Mouse (Mus musculus) liver, embryonic 14.5 days (tissue): ENCODE results near the gene Gtpbp1. TPM values are rescaled to one million over a fixed set of nuclear protein-coding genes. Genes with fewer than 3 reads are reported as not detected.

ENCODE experiments used
- ATAC-seq: fragments of 200-750 bp; cut with Nextera tagmentation; 2 replicates; pipeline ENCODE4 v1.8.0; 2017; ENCODE audit warnings: moderate number of reproducible peaks, mild to moderate bottlenecking, moderate library complexity; ENCODE audit not compliant: insufficient read depth
- DNase-seq, 3 experiments: peaks; one replicate each; pipeline ENCODE4 v3.0.0-alpha.2; 2012 to 2013; ENCODE audit warnings: low read depth in 3 of 3, low spot score in 3 of 3
- H3K27ac ChIP-seq: fragments of 300-500 bp; sonication (generic); 2 replicates; pipeline ENCODE4 v1.5.1; 2014; ENCODE audit warnings: moderate library complexity, mild to moderate bottlenecking, control low read depth, inconsistent platforms
- H3K27me3 ChIP-seq: fragments of 300-500 bp; sonication (generic); 2 replicates; pipeline ENCODE4 v1.6.1; 2014; ENCODE audit warnings: mild to moderate bottlenecking, low read length, moderate library complexity; ENCODE audit not compliant: control insufficient read depth, insufficient read depth
- H3K36me3 ChIP-seq: fragments of 300-500 bp; sonication (generic); replicated peaks from 2 replicates; pipeline ENCODE4 v1.6.1; 2014; ENCODE audit warnings: low read depth; ENCODE audit not compliant: control insufficient read depth, insufficient read depth
- H3K4me1 ChIP-seq, 2 experiments: fragments of 200-500 bp in 1 of 2; fragments of 300-500 bp in 1 of 2; sonication (generic) in 1 of 2; replicated peaks; 2 replicates each; pipeline ENCODE4 v1.6.1; 2012 to 2014; ENCODE audit warnings: antibody characterized with exemption in 1 of 2, inconsistent platforms in 1 of 2, low read length in 1 of 2; ENCODE audit not compliant: control insufficient read depth in 2 of 2, insufficient read depth in 2 of 2
- H3K4me2 ChIP-seq: fragments of 300-500 bp; sonication (generic); 2 replicates; pipeline ENCODE4 v1.6.1; 2014; ENCODE audit warnings: low read depth, mild to moderate bottlenecking, control low read depth, moderate library complexity
- H3K4me3 ChIP-seq, 2 experiments: fragments of 200-500 bp in 1 of 2; fragments of 300-500 bp in 1 of 2; sonication (generic) in 1 of 2; 2 replicates each; pipeline ENCODE4 v1.5.1; 2012 to 2014; ENCODE audit warnings: low read depth in 2 of 2, low read length in 2 of 2, mild to moderate bottlenecking in 2 of 2, control low read depth in 1 of 2, inconsistent platforms in 1 of 2, moderate library complexity in 1 of 2; ENCODE audit not compliant: insufficient read depth in 1 of 2
- H3K9ac ChIP-seq: fragments of 300-500 bp; sonication (generic); replicated peaks from 2 replicates; pipeline ENCODE4 v1.6.1; 2014; ENCODE audit warnings: mild to moderate bottlenecking, control low read depth, moderate library complexity
- H3K9me3 ChIP-seq: fragments of 300-500 bp; sonication (generic); 2 replicates; pipeline ENCODE4 v1.6.1; 2016; ENCODE audit warnings: low read length, mixed read lengths; ENCODE audit not compliant: control insufficient read depth
- CTCF ChIP-seq: IDR thresholded peaks from 2 replicates; pipeline ENCODE4 v1.5.1; 2016; ENCODE audit warnings: antibody characterized with exemption, low read depth, control low read depth
- EP300 ChIP-seq: IDR thresholded peaks from 2 replicates; pipeline ENCODE4 v1.6.1; 2016; ENCODE audit warnings: antibody characterized with exemption, low read depth
- WGBS: fragments of 180-500 bp; shearing (Covaris S2); extraction: QIAGEN DNeasy Blood & Tissue Kit; methylation state at CpG from one replicate; pipeline ENCODE4 v1.1.7; 2014; ENCODE audit not compliant: insufficient replicate concordance; 5-methylcytosine and 5-hydroxymethylcytosine counted together
- polyA plus RNA-seq, 2 experiments: library from polyadenylated mRNA; depleted of rRNA in 1 of 2; stranded (reverse) in 1 of 2; unstranded in 1 of 2; fragments of >200 nt; fragmentation: Nextera tagmentation in 1 of 2; extraction: Ambion mirVana in 1 of 2; gene quantifications; 2 replicates each; pipeline versions ENCODE4 v1.2.1 to v1.2.3; 2012 to 2014

The Gtpbp1 gene
- polyA plus RNA-seq, 2 experiments, result 22.6 to 23.5 TPM

DNA sequence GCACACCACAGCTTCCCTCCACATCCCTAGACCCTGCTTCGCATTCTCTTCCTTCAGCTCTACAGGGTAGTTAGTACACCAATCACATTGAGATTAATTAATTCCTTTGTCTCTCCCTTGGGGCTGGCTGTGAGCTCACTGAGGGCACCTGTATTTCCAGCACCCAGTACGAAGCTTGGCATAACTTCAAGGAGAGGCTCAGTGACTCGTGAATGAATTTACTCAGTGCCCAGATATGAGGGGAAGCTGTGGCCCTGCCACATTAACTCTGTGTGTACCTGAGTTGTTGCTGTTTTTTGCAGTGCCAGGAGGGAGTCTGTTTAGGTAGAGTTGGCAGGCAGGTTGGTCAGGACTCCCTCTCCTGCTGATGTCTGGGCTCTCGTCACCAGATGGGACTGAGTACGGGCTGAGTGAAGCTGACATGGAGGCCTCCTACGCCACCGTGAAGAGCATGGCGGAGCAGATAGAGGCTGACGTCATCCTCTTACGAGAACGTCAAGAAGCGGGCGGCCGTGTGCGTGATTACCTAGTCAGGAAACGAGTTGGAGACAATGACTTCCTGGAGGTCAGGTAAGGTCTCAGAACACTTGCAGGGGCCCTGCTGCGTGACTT, 16.1 kb downstream of the Gtpbp1 start:
- no peaks in the 10 kb centered on the region for H3K4me1 ChIP-seq
- no peaks in the 10 kb centered on the region for H3K27me3 ChIP-seq
- H3K27ac ChIP-seq, result no peak overlapping the region
- peaks cover 50% of the 10 kb centered on the region for H3K36me3 ChIP-seq
- H3K9me3 ChIP-seq, result no peaks in the 10 kb centered on the region
- TF ChIP-seq EP300 (no peak), CTCF (no peak)
- 84% methylated on average over 17 of the region's 17 CpGs for WGBS
- no peak overlapping the region for H3K9ac ChIP-seq
- DNase-seq, result no peak
- no peak for ATAC-seq
- no peak overlapping the region for H3K4me2 ChIP-seq
- no peak overlapping the region for H3K4me3 ChIP-seq

GRCm38 (mm10) chr15:79708229-79708822, 17.7 kb downstream of the Gtpbp1 start:
- no peaks in the 10 kb centered on the region for H3K9me3 ChIP-seq
- H3K4me2 ChIP-seq, result no peak overlapping the region
- 87% methylated on average over 5 of the region's 5 CpGs for WGBS
- H3K9ac ChIP-seq, result no peak overlapping the region
- H3K4me3 ChIP-seq, result no peak overlapping the region
- H3K27me3 ChIP-seq, result no peaks in the 10 kb centered on the region
- DNase-seq, result no peak
- peaks cover 66% of the 10 kb centered on the region for H3K36me3 ChIP-seq
- no peak overlapping the region for H3K27ac ChIP-seq
- no peaks in the 10 kb centered on the region for H3K4me1 ChIP-seq
- peak; percentile 28 for TF ChIP-seq CTCF
- no peak for TF ChIP-seq EP300
- ATAC-seq, result no peak

- WGBS, result 88% methylated on average over 7 of the region's 7 CpGs
- ATAC-seq, result no peak
These were observed 25.0 kb downstream of the Gtpbp1 start for GRCm38 (mm10) chr15:79715646-79716045.

GRCm38 (mm10) chr15:79716710-79717109, 26.1 kb downstream of the Gtpbp1 start:
- Histone ChIP-seq H3K27me3 (no peaks in the 10 kb centered on the region), H3K9me3 (no peaks in the 10 kb centered on the region), H3K36me3 (peaks cover 88% of the 10 kb centered on the region), H3K4me3 (no peak overlapping the region), H3K27ac (no peak overlapping the region), H3K4me2 (no peak overlapping the region), H3K4me1 (no peaks in the 10 kb centered on the region), H3K9ac (no peak overlapping the region)
- DNase-seq, result no peak
- 85% methylated on average over 6 of the region's 6 CpGs for WGBS
- no peak for ATAC-seq
- TF ChIP-seq EP300 (no peak), CTCF (no peak)

More at GRCm38 (mm10) chr15:79715646-79716045, 25.0 kb downstream of the Gtpbp1 start:
- Histone ChIP-seq H3K36me3 (peaks cover 91% of the 10 kb centered on the region), H3K4me3 (no peak overlapping the region), H3K9me3 (no peaks in the 10 kb centered on the region), H3K27me3 (no peaks in the 10 kb centered on the region), H3K4me2 (no peak overlapping the region), H3K27ac (no peak overlapping the region), H3K4me1 (no peaks in the 10 kb centered on the region), H3K9ac (no peak overlapping the region)
- DNase-seq, result no peak
- no peak for TF ChIP-seq CTCF
- TF ChIP-seq EP300, result no peak

GRCm38 (mm10) chr15:79720267-79720666, 29.6 kb downstream of the Gtpbp1 start:
- Histone ChIP-seq H3K9me3 (no peaks in the 10 kb centered on the region), H3K4me1 (no peaks in the 10 kb centered on the region), H3K9ac (no peak overlapping the region), H3K4me3 (no peak overlapping the region), H3K27me3 (no peaks in the 10 kb centered on the region), H3K27ac (no peak overlapping the region), H3K4me2 (no peak overlapping the region), H3K36me3 (peaks cover 53% of the 10 kb centered on the region)
- DNase-seq (no peak), ATAC-seq (no peak)
- TF ChIP-seq EP300, result no peak
- no peak for TF ChIP-seq CTCF
- 89% methylated on average over 8 of the region's 8 CpGs for WGBS
